Mouse (Mus musculus) brown adipose tissue, adult 24 weeks (tissue): ENCODE measurements around the gene Cep295. TPM values are rescaled to one million over a fixed set of nuclear protein-coding genes. Genes with fewer than 3 reads are reported as not detected.

Experiments
- H3K27ac ChIP-seq: fragments of 200-500 bp; replicated peaks from 2 replicates; pipeline ENCODE4 v1.5.1; 2012; ENCODE audit warnings: low read depth, mild to moderate bottlenecking, low read length
- H3K4me1 ChIP-seq: fragments of 200-500 bp; 2 replicates; pipeline ENCODE4 v1.6.1; 2012; ENCODE audit warnings: low read length, mixed read lengths; ENCODE audit not compliant: control insufficient read depth, insufficient read depth, insufficient read length
- H3K4me3 ChIP-seq: fragments of 200-500 bp; 2 replicates; pipeline ENCODE4 v1.5.1; 2012; ENCODE audit warnings: low read depth, mild to moderate bottlenecking, low read length, moderate library complexity; ENCODE audit not compliant: insufficient read depth
- polyA plus RNA-seq: library from polyadenylated mRNA; stranded (reverse); fragments of >200 nt; gene quantifications from 2 replicates; pipeline ENCODE4 v1.2.4, GENCODE M21; 2012; ENCODE audit not compliant: missing spikeins, insufficient read depth, insufficient read length

The Cep295 gene
- polyA plus RNA-seq, 1 experiment = 5.7 TPM

DNA sequence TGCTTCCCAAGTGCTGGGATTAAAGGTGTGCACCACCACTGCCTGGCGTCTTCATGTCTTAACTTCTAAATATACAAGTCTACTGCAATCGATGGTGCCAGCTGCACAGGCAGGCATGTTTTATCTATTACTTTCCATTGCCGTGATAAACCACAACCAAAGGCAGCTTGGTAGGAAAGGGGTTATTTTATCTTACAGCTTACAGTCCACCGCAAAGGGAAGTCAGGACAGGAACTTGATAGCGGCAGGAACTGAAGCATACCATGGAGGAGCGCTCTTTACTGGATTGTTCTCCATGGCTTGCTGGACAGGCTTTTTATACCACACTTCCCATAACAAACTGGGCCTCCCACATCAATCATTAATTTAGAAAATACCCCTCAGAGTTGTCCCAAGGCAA is 68.3 kb downstream of the Cep295 start:
- Histone ChIP-seq H3K4me1 (no peaks in the 10 kb centered on the region), H3K4me3 (no peak overlapping the region), H3K27ac (no peak overlapping the region)

- no peaks in the 10 kb centered on the region for H3K4me1 ChIP-seq
- no peak overlapping the region for H3K27ac ChIP-seq
- no peak overlapping the region for H3K4me3 ChIP-seq
Observed at GRCm38 (mm10) chr9:15288402-15288801, 69.2 kb downstream of the Cep295 start.

GRCm38 (mm10) chr9:15287846-15288245 is 69.7 kb downstream of the Cep295 start:
- no peak overlapping the region for H3K4me3 ChIP-seq
- no peaks in the 10 kb centered on the region for H3K4me1 ChIP-seq
- no peak overlapping the region for H3K27ac ChIP-seq

DNA sequence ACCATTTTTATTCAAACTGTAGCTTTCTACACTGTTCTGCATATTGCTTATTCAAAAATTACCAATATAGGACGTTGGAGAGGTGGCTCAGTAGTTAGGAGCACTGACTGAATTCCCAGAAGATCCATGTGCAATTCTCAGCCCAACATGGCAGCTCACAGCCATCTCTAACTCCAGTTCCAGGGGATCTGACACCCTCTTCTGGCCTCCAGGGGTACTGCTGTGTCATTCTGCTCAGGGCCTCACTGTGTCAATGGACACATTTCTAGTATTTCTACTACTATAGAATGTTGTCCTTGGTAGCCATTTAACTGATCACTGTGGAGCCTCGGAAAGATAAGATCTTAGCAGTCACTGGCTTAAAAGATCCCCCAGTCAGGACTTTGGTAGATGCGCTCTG is 72.1 kb downstream of the Cep295 start:
- Histone ChIP-seq H3K4me1 (peaks cover 1% of the 10 kb centered on the region; the same call in 1 of the 2 replicates), H3K4me3 (no peak overlapping the region), H3K27ac (no peak overlapping the region)

- Histone ChIP-seq H3K4me3 (peak overlapping the region; percentile 61), H3K4me1 (peaks cover 2% of the 10 kb centered on the region; the same call in 1 of the 2 replicates), H3K27ac (peak overlapping the region; percentile 64)
Observed at GRCm38 (mm10) chr9:15280491-15280879, 77.1 kb downstream of the Cep295 start.

DNA sequence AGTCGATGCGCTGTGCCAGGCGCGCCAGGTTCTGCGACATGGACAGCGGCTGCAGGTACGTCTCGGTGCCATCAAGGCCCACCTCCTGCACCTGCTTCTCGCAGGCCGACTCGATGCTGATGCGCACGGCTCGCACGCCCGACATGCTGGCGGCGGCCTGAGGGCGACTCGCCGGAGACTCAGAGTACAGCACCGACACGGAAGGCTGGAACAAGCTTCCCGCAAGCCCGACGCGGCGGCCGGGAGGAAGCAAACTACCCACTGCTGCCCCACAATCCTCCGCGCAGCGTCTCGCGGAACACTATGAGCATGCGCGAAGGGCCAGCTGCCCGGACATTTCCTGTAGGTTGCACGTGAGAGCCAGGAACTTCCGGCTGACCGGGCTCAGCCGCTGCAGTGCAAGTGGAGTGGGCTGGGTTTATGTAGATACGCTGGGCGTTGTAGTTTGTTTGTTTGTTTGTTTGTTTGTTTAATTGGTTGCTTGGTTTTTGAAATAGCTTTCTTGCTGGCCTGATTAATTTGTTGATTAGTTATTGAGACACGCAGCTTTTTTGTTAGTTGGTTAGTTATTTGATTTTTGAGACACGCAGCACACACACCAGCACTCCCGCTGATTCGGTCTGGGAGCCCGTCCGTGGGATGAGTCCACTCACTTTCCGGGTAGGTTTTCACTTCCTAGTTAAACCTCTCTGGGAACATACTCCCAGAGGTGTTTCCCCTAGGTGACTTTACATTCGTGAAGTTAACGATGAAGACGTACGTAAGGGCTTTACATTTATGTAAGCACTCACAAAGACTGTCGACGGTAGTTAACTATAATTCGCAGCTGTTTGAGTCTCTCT is 77.7 kb downstream of the Cep295 start, which contains the start of gene Med17:
Med17 (minus strand) TSS at position 283 of the 842 bp plus-strand sequence.
- Histone ChIP-seq H3K27ac (peak within 1 kb of the TSS; percentile 72), H3K4me3 (peak within 1 kb of the TSS; percentile 89), H3K4me1 (peaks cover 2% of the 10 kb centered on the region; the same call in 1 of the 2 replicates)

GRCm38 (mm10) chr9:15279139-15279648 is 78.4 kb downstream of the Cep295 start:
- peak overlapping the region; percentile 72 for H3K27ac ChIP-seq
- H3K4me3 ChIP-seq = peak overlapping the region; percentile 89
- peaks cover 2% of the 10 kb centered on the region; the same call in 1 of the 2 replicates for H3K4me1 ChIP-seq

DNA sequence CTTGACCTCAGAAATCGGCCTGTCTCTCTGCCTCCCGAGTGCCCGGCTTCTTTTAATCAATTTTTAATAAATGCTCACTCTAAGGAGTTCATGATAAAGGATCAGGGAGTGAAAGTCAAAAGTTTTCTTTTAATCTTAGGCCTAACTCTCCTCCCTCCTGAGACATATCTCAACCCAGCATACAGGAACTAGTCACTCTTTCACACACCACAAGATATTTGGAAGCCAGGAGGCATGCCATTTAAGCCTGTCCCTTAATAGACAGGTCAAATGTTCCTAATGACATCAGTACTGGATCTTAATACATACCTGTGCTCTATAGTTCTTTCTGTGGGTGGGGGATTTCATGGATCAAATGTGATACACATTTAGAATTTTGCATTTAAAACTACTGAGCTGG is 79.2 kb downstream of the Cep295 start:
- H3K27ac ChIP-seq = no peak overlapping the region
- no peak overlapping the region for H3K4me3 ChIP-seq
- peaks cover 2% of the 10 kb centered on the region; the same call in 1 of the 2 replicates for H3K4me1 ChIP-seq

DNA sequence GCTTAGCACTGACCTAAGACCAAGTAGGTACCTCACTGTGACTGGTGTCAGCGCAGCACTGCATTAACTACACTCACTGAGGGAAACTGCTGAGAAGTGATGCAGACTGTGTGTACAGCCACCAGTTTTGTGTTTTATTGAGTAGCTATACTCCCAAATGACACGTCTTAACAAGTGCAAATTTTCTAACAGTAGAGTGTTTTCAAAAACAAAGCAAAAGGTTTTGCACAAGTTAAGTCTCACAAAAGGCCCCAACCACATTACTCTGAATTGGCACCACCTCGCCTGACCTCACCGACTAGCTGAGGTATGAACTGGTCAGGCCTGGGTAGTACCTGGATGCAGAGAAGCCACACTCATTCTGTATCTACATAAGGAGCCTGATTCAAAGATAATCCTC is 80.7 kb downstream of the Cep295 start:
- Histone ChIP-seq H3K4me1 (peaks cover 2% of the 10 kb centered on the region; the same call in 1 of the 2 replicates), H3K4me3 (no peak overlapping the region), H3K27ac (no peak overlapping the region)

DNA sequence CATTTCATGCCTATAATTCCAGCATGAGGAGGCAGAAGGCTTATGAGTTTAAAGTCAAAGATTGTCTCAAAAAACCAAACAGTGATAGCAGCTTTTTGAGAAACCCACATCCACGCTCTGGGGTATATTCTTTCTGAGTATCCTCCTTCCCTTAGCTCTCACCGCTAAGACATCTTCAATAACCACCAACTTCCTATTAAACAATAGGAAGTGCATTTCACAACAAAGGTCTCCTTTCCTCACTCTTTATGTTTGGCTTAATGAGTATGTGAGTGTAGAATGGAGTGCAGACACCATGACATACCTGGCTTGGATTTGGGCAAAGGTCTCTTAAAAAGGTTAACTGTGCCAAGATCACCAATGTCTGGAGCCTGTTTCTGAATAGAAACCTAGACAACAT is 83.6 kb downstream of the Cep295 start:
- Histone ChIP-seq H3K27ac (no peak overlapping the region), H3K4me3 (no peak overlapping the region), H3K4me1 (no peaks in the 10 kb centered on the region)

Other genes starting within 250 kb of the Cep295 start
- gene Hephl1, start 245.7 kb downstream of the Cep295 start, polyA plus RNA-seq = 1.7 and 2.4 TPM in 2 replicates
- gene Vstm5, start 118.7 kb downstream of the Cep295 start, polyA plus RNA-seq = not detected in 2 replicates
- gene Med17, start 77.9 kb downstream of the Cep295 start, polyA plus RNA-seq = 25.8 and 28.0 TPM in 2 replicates
- 41.7 and 53.1 TPM in 2 replicates for gene Taf1d, start 51.6 kb downstream of the Cep295 start, polyA plus RNA-seq
- 370 and 448 TPM in 2 replicates for gene 4931406C07Rik, start 51.3 kb downstream of the Cep295 start, polyA plus RNA-seq
- gene Smco4, start 135.6 kb upstream of the Cep295 start, polyA plus RNA-seq = 14.5 and 22.4 TPM in 2 replicates